Mouse (Mus musculus): Measurements from ENCODE around the gene Klf12. TPM values are rescaled to one million over a fixed set of nuclear protein-coding genes. Genes with fewer than 3 reads are reported as not detected.

Klf12 gene
- total and polyA plus RNA-seq, 2 experiments from 2014 or later = 21.1 to 43.2 TPM

DNA sequence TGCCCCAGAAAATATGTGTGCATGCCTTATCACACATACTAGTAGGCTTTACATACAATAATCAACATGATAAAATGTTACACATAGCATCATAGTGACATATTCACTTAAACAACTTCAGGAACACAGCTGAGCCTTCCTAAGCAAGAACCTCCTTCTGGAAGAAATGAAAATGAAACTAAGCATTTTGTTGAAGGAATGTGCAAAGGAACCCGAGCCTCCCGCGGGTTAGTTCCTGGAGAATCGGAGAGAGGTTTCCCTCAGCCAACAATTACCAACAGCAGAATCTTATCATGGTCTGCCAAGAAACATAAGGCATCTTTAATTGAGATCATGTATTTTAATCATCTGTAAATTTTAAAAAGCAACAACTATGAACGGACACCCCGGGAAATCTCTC is 257.8 kb downstream of the Klf12 start:
- Histone ChIP-seq H3K4me3 (ENCODE audit: low read length) (no peak overlapping the region), H3K4me2 (ENCODE audit: low read depth, low read length) (no peak overlapping the region), H3K9me3 (ENCODE audit: low read length) (no peaks in the 10 kb centered on the region), H3K36me3 (ENCODE audit: insufficient read depth, low read length) (peaks cover 6% of the 10 kb centered on the region), H3K4me1 (ENCODE audit: insufficient read depth, low read length) (no peaks in the 10 kb centered on the region), H3K9ac (replicated peaks; ENCODE audit: low read length) (no peak overlapping the region), H3K27me3 (ENCODE audit: insufficient read depth, low read length) (no peaks in the 10 kb centered on the region), H3K27ac (no peak overlapping the region)
- DNase-seq (ENCODE audit: low spot score) = no peak
- no peak for ATAC-seq
- TF ChIP-seq CTCF (IDR thresholded peaks at IDR 0.05; ENCODE audit: low read depth) = no peak
- WGBS = 87% methylated on average over 6 of the region's 6 CpGs

DNA sequence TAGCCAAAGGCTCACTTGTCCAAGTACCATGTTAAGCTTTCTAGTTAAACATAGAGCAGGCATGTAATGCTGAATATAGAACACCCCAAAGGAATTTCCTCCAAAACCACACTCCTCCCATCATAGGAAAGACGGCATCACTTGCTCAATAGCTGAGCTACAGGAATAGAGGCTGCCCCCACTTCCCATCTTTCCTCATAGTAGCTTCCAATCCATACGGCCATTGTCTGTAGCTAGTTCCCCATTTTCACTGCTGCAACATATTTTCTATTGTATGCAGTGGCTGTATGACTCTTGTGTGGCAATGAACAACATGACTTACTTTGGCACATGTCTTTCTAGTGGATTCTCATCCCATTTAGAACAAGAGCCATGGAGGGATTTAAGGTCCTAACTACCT is 267.3 kb downstream of the Klf12 start:
- H3K27ac ChIP-seq = no peak overlapping the region
- H3K9me3 ChIP-seq (ENCODE audit: low read length) = no peaks in the 10 kb centered on the region
- DNase-seq (ENCODE audit: low spot score) (no peak), ATAC-seq (no peak)
- no peak for TF ChIP-seq CTCF (IDR thresholded peaks at IDR 0.05; ENCODE audit: low read depth)
- WGBS = 96% methylated on average over 2 of the region's 2 CpGs
- no peak overlapping the region for H3K9ac ChIP-seq (replicated peaks; ENCODE audit: low read length)
- H3K4me3 ChIP-seq (ENCODE audit: low read length) = no peak overlapping the region
- H3K27me3 ChIP-seq (ENCODE audit: insufficient read depth, low read length) = no peaks in the 10 kb centered on the region
- no peaks in the 10 kb centered on the region for H3K4me1 ChIP-seq (ENCODE audit: insufficient read depth, low read length)
- H3K4me2 ChIP-seq (ENCODE audit: low read depth, low read length) = no peak overlapping the region
- peaks cover 4% of the 10 kb centered on the region for H3K36me3 ChIP-seq (ENCODE audit: insufficient read depth, low read length)

- no peaks in the 10 kb centered on the region for H3K4me1 ChIP-seq (ENCODE audit: insufficient read depth, low read length)
- no peak overlapping the region for H3K4me3 ChIP-seq (ENCODE audit: low read length)
- H3K9ac ChIP-seq (replicated peaks; ENCODE audit: low read length) = no peak overlapping the region
- H3K4me2 ChIP-seq (ENCODE audit: low read depth, low read length) = no peak overlapping the region
- H3K9me3 ChIP-seq (ENCODE audit: low read length) = no peaks in the 10 kb centered on the region
- DNase-seq (ENCODE audit: low spot score) (no peak), ATAC-seq (no peak)
- no peaks in the 10 kb centered on the region for H3K27me3 ChIP-seq (ENCODE audit: insufficient read depth, low read length)
- 82% methylated on average over 5 of the region's 5 CpGs for WGBS
- no peak overlapping the region for H3K27ac ChIP-seq
- TF ChIP-seq CTCF (IDR thresholded peaks at IDR 0.05; ENCODE audit: low read depth) = no peak
- H3K36me3 ChIP-seq (ENCODE audit: insufficient read depth, low read length) = no peaks in the 10 kb centered on the region
These were observed 274.0 kb downstream of the Klf12 start for GRCm38 (mm10) chr14:100010525-100010924.

- H3K4me1 ChIP-seq (ENCODE audit: insufficient read depth, low read length) = no peaks in the 10 kb centered on the region
- DNase-seq (ENCODE audit: low spot score) (peak; percentile 71), ATAC-seq (no peak)
- no peaks in the 10 kb centered on the region for H3K27me3 ChIP-seq (ENCODE audit: insufficient read depth, low read length)
- no peaks in the 10 kb centered on the region for H3K9me3 ChIP-seq (ENCODE audit: low read length)
- H3K4me3 ChIP-seq (ENCODE audit: low read length) = no peak overlapping the region
- WGBS = 39% methylated on average over 4 of the region's 4 CpGs
- no peaks in the 10 kb centered on the region for H3K36me3 ChIP-seq (ENCODE audit: insufficient read depth, low read length)
- peak; percentile 78 for TF ChIP-seq CTCF (IDR thresholded peaks at IDR 0.05; ENCODE audit: low read depth)
- H3K27ac ChIP-seq = no peak overlapping the region
- no peak overlapping the region for H3K4me2 ChIP-seq (ENCODE audit: low read depth, low read length)
- H3K9ac ChIP-seq (replicated peaks; ENCODE audit: low read length) = no peak overlapping the region
These were observed 274.6 kb downstream of the Klf12 start for GRCm38 (mm10) chr14:100009790-100010382.

- DNase-seq (ENCODE audit: low spot score) (peak; percentile 46), ATAC-seq (no peak)
- Histone ChIP-seq H3K9ac (replicated peaks; ENCODE audit: low read length) (no peak overlapping the region), H3K4me3 (ENCODE audit: low read length) (no peak overlapping the region), H3K27me3 (ENCODE audit: insufficient read depth, low read length) (no peaks in the 10 kb centered on the region), H3K27ac (no peak overlapping the region), H3K9me3 (ENCODE audit: low read length) (no peaks in the 10 kb centered on the region), H3K4me2 (ENCODE audit: low read depth, low read length) (no peak overlapping the region), H3K4me1 (ENCODE audit: insufficient read depth, low read length) (no peaks in the 10 kb centered on the region), H3K36me3 (ENCODE audit: insufficient read depth, low read length) (no peaks in the 10 kb centered on the region)
- TF ChIP-seq CTCF (IDR thresholded peaks at IDR 0.05; ENCODE audit: low read depth) = no peak
- WGBS = 37% methylated on average over 7 of the region's 7 CpGs
These were observed 301.0 kb downstream of the Klf12 start for GRCm38 (mm10) chr14:99983510-99983909.

DNA sequence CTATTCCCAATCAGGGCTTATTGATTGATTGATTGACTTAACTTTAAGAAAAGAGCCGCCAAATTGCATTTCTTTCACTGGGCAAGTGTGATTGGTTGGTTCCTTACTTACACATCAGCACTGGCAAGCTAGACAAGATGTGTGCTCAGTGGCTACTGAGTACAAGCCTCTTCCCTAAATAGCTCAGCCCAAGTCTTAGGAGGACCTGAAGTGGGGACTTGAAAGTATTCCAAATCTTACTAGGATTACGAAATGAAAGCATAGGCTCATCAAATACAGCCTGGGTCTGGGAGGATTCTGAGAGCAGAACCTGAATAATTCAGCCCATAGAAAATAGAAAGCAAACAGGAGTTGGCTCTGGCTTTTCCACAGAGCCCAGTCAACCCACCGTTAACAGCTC is 303.3 kb downstream of the Klf12 start:
- no peak for TF ChIP-seq CTCF (IDR thresholded peaks at IDR 0.05; ENCODE audit: low read depth)

DNA sequence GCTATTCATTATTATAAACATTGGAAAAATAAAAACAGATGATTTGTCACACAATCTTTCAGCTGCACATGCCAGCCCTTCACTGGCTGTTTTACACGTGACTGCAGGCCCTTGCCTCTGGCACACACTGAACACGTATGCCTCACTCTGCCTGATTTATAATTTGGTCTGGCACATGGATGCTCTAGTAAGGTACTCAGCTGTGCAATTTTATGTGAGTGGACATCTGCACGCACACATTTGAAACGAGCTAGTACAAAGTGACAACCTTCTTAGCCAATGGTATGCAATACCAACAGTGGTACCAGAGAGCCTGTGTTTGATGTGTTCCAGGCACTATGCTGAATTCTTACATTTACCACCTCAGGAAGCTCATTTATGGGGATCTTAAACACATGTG is 316.6 kb downstream of the Klf12 start:
- 53% methylated on average over 4 of the region's 4 CpGs for WGBS
- Histone ChIP-seq H3K27ac (no peak overlapping the region), H3K36me3 (ENCODE audit: insufficient read depth, low read length) (no peaks in the 10 kb centered on the region), H3K4me2 (ENCODE audit: low read depth, low read length) (no peak overlapping the region), H3K9ac (replicated peaks; ENCODE audit: low read length) (no peak overlapping the region), H3K4me3 (ENCODE audit: low read length) (no peak overlapping the region), H3K27me3 (ENCODE audit: insufficient read depth, low read length) (no peaks in the 10 kb centered on the region), H3K4me1 (ENCODE audit: insufficient read depth, low read length) (no peaks in the 10 kb centered on the region), H3K9me3 (ENCODE audit: low read length) (no peaks in the 10 kb centered on the region; the same call in 1 of the 2 replicates)
- ATAC-seq (peak; percentile 66; the same call in 1 of the 2 replicates), DNase-seq (ENCODE audit: low spot score) (peak; percentile 16)
- TF ChIP-seq CTCF (IDR thresholded peaks at IDR 0.05; ENCODE audit: low read depth) = no peak

More for the DNA sequence above, 303.3 kb downstream of the Klf12 start:
- Histone ChIP-seq H3K4me1 (ENCODE audit: insufficient read depth, low read length) (no peaks in the 10 kb centered on the region), H3K4me3 (ENCODE audit: low read length) (no peak overlapping the region), H3K27ac (no peak overlapping the region), H3K4me2 (ENCODE audit: low read depth, low read length) (no peak overlapping the region), H3K27me3 (ENCODE audit: insufficient read depth, low read length) (no peaks in the 10 kb centered on the region), H3K9me3 (ENCODE audit: low read length) (no peaks in the 10 kb centered on the region), H3K36me3 (ENCODE audit: insufficient read depth, low read length) (no peaks in the 10 kb centered on the region), H3K9ac (replicated peaks; ENCODE audit: low read length) (no peak overlapping the region)
- ATAC-seq = no peak
- no peak for DNase-seq (ENCODE audit: low spot score)
- 83% methylated on average over 3 of the region's 3 CpGs for WGBS

Measured in hindbrain, postnatal 0 days (tissue).